Mouse (Mus musculus): Measurements from ENCODE around the gene Agpat2.

Agpat2 gene

DNA sequence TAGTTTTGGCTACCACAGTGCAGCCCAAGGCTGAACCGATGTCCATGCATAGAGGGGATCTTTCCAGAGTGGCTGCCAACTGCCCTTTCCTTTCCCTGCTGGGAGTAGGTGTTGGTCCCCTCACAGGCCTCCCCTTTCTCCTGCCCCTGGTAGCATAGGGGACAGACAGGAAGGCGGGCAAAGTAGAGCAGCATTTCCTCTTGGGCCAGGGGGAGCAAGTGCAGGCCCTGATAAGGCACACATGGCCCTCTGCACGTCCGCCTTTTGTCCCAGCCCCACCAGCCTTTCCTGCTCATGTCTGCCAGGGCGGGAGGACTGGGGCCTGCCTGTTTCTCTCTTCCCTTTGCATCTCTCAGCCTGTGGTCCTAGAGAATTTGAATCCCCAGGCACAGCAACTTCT lies 32.4 kb downstream of the Agpat2 start:
- WGBS, result 74% methylated on average over 5 of the region's 5 CpGs

- 75% methylated on average over 9 of the region's 9 CpGs for WGBS
Observed at GRCm38 (mm10) chr2:26571400-26571799, 32.8 kb downstream of the Agpat2 start.

DNA sequence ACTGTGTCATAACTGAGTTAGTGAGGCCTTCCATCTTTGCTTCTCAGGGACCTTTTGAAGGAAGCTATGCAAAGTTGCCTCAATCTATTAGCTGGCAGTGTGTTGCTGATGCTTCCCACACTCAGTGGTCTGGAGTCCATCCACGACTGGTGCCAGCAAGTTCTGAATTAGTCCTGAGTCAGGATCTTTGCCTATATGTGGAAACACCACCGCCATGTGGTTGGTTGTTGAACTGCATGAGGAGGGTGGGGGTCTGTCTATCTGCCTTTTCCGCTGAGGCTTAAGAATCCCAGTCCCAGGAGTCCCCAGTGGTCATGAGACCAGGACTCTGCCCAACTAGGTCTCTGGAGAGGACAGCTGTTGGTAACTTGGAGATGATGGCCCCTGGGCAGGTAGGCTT lies 34.2 kb downstream of the Agpat2 start:
- 19% methylated on average over 3 of the region's 3 CpGs for WGBS

DNA sequence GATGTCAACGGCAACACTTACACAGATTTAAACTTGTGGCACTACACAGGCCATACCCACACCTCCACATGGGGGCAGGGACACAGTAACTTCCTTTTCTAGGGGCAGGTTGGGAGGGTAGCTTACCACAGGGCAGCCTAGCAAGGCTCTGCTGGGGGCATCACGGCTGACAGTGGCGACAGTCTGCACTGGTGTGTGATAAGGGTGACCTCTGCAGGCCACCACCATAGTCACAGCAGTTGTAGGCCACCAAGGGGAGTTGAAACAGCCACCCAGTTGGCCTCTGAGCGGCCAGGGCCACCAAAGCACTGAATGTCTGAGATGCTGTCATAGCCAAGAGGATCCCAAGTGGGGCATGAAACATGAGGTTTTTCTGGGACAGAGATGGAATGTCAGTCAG lies 38.0 kb downstream of the Agpat2 start:
- 39% methylated on average over 4 of the region's 4 CpGs for WGBS

- 53% methylated on average over 6 of the region's 6 CpGs for whole genome bisulfite sequencing
Observed at GRCm38 (mm10) chr2:26561351-26562016, 42.7 kb downstream of the Agpat2 start.

DNA sequence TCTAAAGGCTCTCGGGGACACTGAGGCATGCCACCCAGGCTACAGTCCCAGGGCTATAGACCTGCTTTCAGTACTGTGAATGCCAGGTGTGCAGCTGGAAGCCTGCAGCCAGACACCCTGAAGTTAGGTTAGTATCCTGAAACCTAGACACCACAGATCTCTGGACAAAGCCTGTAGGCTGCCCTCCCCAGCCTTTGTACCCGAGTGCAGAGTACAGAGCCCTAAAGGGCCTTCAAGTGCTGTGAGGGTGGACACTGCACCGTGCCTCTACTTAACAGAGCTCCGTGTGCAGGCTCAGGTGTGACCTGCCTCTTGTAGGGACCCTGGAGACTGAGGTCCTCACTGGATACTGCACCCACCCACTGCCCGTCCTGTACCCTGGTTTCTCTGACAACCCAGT lies 43.7 kb downstream of the Agpat2 start:
- 91% methylated on average over 5 of the region's 5 CpGs for WGBS

- WGBS, result 70% methylated on average over 4 of the region's 4 CpGs
Observed at GRCm38 (mm10) chr2:26556535-26556993, 47.7 kb downstream of the Agpat2 start.

DNA sequence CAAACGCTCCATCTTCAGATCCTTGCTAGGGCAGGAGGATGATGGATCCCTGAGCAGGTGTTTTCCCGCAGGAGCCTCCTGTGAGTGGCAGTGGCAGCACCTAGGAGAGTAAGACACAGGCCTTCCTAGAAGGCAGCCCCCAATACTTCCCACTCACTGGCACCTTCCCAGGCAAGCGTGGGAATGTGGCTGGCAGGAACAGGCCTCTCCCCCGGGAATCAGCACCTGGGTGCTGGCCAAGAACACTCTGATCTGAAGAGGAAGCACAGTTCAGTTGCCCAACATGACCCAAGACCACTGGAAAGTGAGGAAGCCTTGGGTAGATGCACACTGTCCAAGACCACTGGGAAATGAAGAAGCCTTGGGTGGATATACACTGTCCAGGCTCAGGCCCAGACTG lies 49.1 kb downstream of the Agpat2 start:
- WGBS, result 36% methylated on average over 4 of the region's 4 CpGs

GRCm38 (mm10) chr2:26553904-26554303 lies 50.3 kb downstream of the Agpat2 start:
- 79% methylated on average over 9 of the region's 9 CpGs for WGBS

DNA sequence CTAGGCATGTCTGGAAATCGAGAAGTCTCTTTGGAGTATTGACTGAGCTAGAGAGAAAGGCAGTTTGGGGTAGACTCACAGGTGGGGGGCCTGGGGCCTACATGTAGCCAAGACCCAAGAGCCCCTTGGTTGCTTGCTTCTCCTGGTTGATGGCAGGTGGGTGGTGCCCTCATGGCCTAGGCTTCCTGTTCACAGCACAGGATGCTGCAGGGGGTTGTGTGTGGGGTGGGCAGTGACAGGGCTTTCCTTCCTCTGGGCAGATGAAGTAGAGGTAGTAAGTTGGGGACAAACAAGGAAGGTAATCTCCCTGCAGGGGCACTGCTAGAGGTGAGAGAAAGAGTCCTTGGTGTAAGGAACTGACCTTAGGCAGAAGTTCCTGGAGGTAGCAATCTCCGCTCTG lies 52.2 kb downstream of the Agpat2 start:
- WGBS, result 91% methylated on average over 2 of the region's 2 CpGs

GRCm38 (mm10) chr2:26551446-26551845 lies 52.8 kb downstream of the Agpat2 start:
- WGBS, result 89% methylated on average over 8 of the region's 8 CpGs

- WGBS, result 71% methylated on average over 3 of the region's 3 CpGs
Observed at GRCm38 (mm10) chr2:26550777-26551176, 53.4 kb downstream of the Agpat2 start.

GRCm38 (mm10) chr2:26550205-26550604 lies 54.0 kb downstream of the Agpat2 start:
- WGBS, result 75% methylated on average over 3 of the region's 3 CpGs

DNA sequence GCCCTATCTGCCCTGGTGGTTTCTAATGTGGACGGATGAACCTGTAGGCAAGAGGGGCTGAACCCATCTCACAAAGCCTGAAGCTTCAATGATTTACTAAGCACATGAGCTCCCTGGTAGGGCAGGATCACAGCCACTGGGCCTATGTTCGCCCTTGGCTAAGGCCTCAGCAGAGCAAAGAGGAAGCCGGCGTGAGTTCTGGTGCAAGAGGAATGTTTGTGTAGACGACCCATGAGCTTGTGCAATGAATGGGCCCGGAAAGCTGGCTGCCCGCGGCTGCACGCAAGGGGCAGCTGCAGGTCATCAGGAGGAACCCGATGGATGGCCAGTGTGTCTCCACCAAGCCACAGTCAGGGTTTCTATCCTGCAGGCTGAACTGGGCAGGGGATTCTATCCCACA lies 54.4 kb downstream of the Agpat2 start:
- WGBS, result 65% methylated on average over 10 of the region's 10 CpGs

- 48% methylated on average over 2 of the region's 2 CpGs for WGBS
Observed at GRCm38 (mm10) chr2:26547481-26547880, 56.7 kb downstream of the Agpat2 start.

DNA sequence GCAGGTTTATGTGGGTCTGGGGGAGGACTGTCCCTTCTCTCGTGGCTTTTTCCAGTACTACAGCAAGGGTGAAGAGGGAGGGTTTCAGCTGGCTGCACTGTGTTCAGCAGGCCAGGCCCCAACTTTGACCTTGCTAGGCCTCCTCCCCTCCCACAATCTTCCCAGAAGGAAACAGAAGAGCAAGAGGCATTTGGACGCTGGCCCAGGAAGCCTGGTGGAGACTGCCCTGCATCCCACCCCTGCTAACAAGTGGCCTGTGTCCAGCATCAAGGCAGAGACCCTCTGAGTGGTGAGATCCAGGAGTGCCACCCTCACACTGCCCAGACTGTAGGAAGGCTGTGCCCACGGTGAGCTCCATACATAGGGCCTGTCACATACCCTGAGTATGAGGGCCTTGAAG lies 60.0 kb downstream of the Agpat2 start:
- 68% methylated on average over 3 of the region's 3 CpGs for WGBS

GRCm38 (mm10) chr2:26543768-26544167 lies 60.4 kb downstream of the Agpat2 start:
- 94% methylated on average over 8 of the region's 8 CpGs for WGBS

- 70% methylated on average over 4 of the region's 4 CpGs for WGBS
Observed at GRCm38 (mm10) chr2:26543155-26543554, 61.1 kb downstream of the Agpat2 start.

Measured in cerebral cortex, adult 2 months (tissue).